8 mouse cellular contexts compared by ENCODE assay signal in the genomic region with DNA sequence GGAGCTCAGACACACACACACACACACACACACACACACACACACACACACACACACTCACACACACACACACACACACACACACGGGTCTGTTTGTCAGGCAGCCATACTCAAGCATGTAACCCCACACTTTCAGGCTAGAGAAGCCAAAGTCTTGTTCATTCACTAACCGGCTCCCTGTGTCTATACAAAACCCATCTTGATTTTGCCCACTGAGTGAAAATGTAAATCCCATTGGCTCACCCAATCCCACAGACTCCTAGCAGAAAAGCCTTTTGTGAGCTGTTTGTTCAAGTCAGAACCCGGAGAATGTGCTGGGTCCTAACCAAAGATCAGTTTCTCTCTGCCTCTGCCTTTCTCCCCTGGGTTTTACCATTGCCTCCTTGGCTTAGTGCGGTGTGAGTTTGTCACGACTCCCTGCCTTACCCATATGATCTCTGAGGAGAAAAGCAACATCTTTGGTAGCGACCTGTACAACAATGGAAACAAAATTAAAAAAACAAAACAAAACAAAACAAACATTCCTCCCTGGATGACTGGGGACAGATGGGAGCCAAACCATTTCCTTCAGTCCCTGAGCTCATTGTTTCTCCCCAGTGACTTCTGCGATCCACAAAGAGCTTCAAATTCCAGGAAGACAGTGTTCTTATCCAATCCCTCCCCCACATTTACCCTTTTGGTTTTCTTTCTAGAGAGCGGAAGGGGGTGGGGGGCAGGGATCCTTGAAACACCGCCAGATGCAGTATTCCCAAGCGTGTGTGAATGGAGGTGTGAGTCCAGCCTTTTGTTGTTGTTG. TPM values are rescaled to one million over a fixed set of nuclear protein-coding genes. Genes with fewer than 3 reads are reported as not detected.
DNase-seq lines count a peak whose midpoint lies in the region; ATAC-seq and TF ChIP-seq lines count a peak whose summit lies in the region.

No protein-coding gene starts in this region.

- H3K36me3 ChIP-seq in forebrain, embryonic 16.5 days (ENCODE audit: control insufficient read depth, insufficient read depth), result no peaks in the 10 kb centered on the region
- H3K36me3 ChIP-seq in intestine, postnatal 0 days (ENCODE audit: control insufficient read depth, insufficient read depth), result no peaks in the 10 kb centered on the region
- H3K36me3 ChIP-seq in midbrain, embryonic 14.5 days (ENCODE audit: control insufficient read depth, insufficient read depth, low read length), result no peaks in the 10 kb centered on the region

- WGBS in forebrain, embryonic 16.5 days, result 4% methylated on average over 10 of the region's 10 CpGs
- WGBS in intestine, postnatal 0 days, result 32% methylated on average over 10 of the region's 10 CpGs
- 4% methylated on average over 10 of the region's 10 CpGs for WGBS in midbrain, embryonic 14.5 days

- peaks cover 3% of the 10 kb centered on the region; the same call in 1 of the 2 replicates for H3K4me1 ChIP-seq in brown adipose tissue, adult 24 weeks (ENCODE audit: control insufficient read depth, insufficient read depth, insufficient read length, low read length)
- H3K4me1 ChIP-seq in forebrain, embryonic 16.5 days (replicated peaks; ENCODE audit: control insufficient read depth, insufficient read depth, low read length), result peaks cover 9% of the 10 kb centered on the region
- no peaks in the 10 kb centered on the region for H3K4me1 ChIP-seq in intestine, postnatal 0 days (replicated peaks; ENCODE audit: control insufficient read depth, insufficient read depth, low read length)
- H3K4me1 ChIP-seq in midbrain, embryonic 14.5 days (ENCODE audit: control insufficient read depth, insufficient read depth, low read length), result 0 out of 2 replicates have a peak, but pooled peaks cover 8% of the 10 kb centered on the region

- 0 out of 2 replicates have a peak, but pooled peaks have one; percentile 5 for ATAC-seq in forebrain, embryonic 16.5 days
- ATAC-seq in intestine, postnatal 0 days, result no peak
- no peak for ATAC-seq in midbrain, embryonic 14.5 days (ENCODE audit: low FRiP score, low TSS enrichment)

- no peaks in the 10 kb centered on the region for H3K27me3 ChIP-seq in forebrain, embryonic 16.5 days (replicated peaks; ENCODE audit: control insufficient read depth, insufficient read depth, low read length)
- H3K27me3 ChIP-seq in intestine, postnatal 0 days (replicated peaks; ENCODE audit: control insufficient read depth, insufficient read depth, low read length), result no peaks in the 10 kb centered on the region
- H3K27me3 ChIP-seq in midbrain, embryonic 14.5 days (ENCODE audit: control insufficient read depth, insufficient read depth, low read length), result no peaks in the 10 kb centered on the region

- H3K9ac ChIP-seq in forebrain, embryonic 16.5 days (replicated peaks; ENCODE audit: low read depth, low read length), result 0 out of 2 replicates have a peak overlapping the region, but pooled peaks have one; percentile 11
- no peak overlapping the region for H3K9ac ChIP-seq in intestine, postnatal 0 days (ENCODE audit: low read depth, low read length)
- no peak overlapping the region for H3K9ac ChIP-seq in midbrain, embryonic 14.5 days (replicated peaks; ENCODE audit: low read length)

- H3K27ac ChIP-seq in brown adipose tissue, adult 24 weeks (replicated peaks; ENCODE audit: low read depth, low read length), result 0 out of 2 replicates have a peak overlapping the region, but pooled peaks have one; percentile 0
- H3K27ac ChIP-seq in forebrain, embryonic 16.5 days (ENCODE audit: low read length), result peak overlapping the region; percentile 69
- no peak overlapping the region for H3K27ac ChIP-seq in intestine, postnatal 0 days (ENCODE audit: low read depth, low read length)
- H3K27ac ChIP-seq in midbrain, embryonic 14.5 days (replicated peaks; ENCODE audit: low read depth, low read length), result no peak overlapping the region

- peak; percentile 53 for DNase-seq in midbrain, embryonic 14.5 days
- DNase-seq in spleen, adult 18-20 months, result no peak
- no peak for DNase-seq in adrenal gland, adult 18-20 months (ENCODE audit: low spot score in 2 of 2)
- no peak for DNase-seq in gastrocnemius, postnatal 4 days (ENCODE audit: low spot score in 2 of 2)
- DNase-seq in cerebellum, postnatal 36 days, result no peak

- peak overlapping the region; percentile 2; the same call in 1 of the 2 replicates for H3K4me3 ChIP-seq in brown adipose tissue, adult 24 weeks (ENCODE audit: insufficient read depth, low read depth, low read length)
- H3K4me3 ChIP-seq in forebrain, embryonic 16.5 days (replicated peaks; ENCODE audit: low read length), result 0 out of 2 replicates have a peak overlapping the region, but pooled peaks have one; percentile 0
- H3K4me3 ChIP-seq in intestine, postnatal 0 days (ENCODE audit: low read depth, low read length), result no peak overlapping the region
- no peak overlapping the region for H3K4me3 ChIP-seq in midbrain, embryonic 14.5 days (replicated peaks; ENCODE audit: low read depth, low read length)

- peak overlapping the region; percentile 30 for H3K4me2 ChIP-seq in forebrain, embryonic 16.5 days (ENCODE audit: low read length)
- H3K4me2 ChIP-seq in intestine, postnatal 0 days (replicated peaks; ENCODE audit: low read depth), result peak overlapping the region; percentile 32; the same call in 1 of the 2 replicates
- H3K4me2 ChIP-seq in midbrain, embryonic 14.5 days (ENCODE audit: low read length), result peak overlapping the region; percentile 37

- no peak for TF ChIP-seq CTCF in intestine, postnatal 0 days (IDR thresholded peaks at IDR 0.05; ENCODE audit: low read depth)

- no peaks in the 10 kb centered on the region for H3K9me3 ChIP-seq in forebrain, embryonic 16.5 days (ENCODE audit: control insufficient read depth, low read length)
- no peaks in the 10 kb centered on the region for H3K9me3 ChIP-seq in intestine, postnatal 0 days (ENCODE audit: control insufficient read depth)
- H3K9me3 ChIP-seq in midbrain, embryonic 14.5 days (ENCODE audit: control insufficient read depth, low read length), result no peaks in the 10 kb centered on the region

RNA-seq across cellular contexts. Expression of a gene that starts 35.6 kb away (rescaled TPM):
- polyA plus RNA-seq in brown adipose tissue, adult 24 weeks (2012; ENCODE audit: insufficient read depth, insufficient read length, missing spikeins), result 0.32 TPM in 1 of 2 replicates, not detected in the other
- polyA plus RNA-seq in forebrain, embryonic 16.5 days (2015; fragmentation: Nextera tagmentation; extraction: Ambion mirVana), result 7.2 and 8.7 TPM in 2 replicates
- 2.2 and 2.4 TPM in 2 replicates for polyA plus RNA-seq in intestine, postnatal 0 days (2015; fragmentation: Nextera tagmentation; extraction: Ambion mirVana)
- 12.4 TPM in 2 replicates for polyA plus RNA-seq in midbrain, embryonic 14.5 days (2014; fragmentation: Nextera tagmentation; extraction: Ambion mirVana)
- total RNA-seq in adrenal gland, adult 18-20 months (2021), result 1 to 10 TPM in 1 of 2 experiments, under 1 TPM in 1; 0.89 to 2.8 TPM
- total RNA-seq in gastrocnemius, postnatal 4 days (2021), result under 1 TPM; 0.34 to 0.41 TPM

RNA-seq across cellular contexts. Expression of a gene that starts 43.3 kb away (rescaled TPM):
- 21.4 and 23.4 TPM in 2 replicates for polyA plus RNA-seq in brown adipose tissue, adult 24 weeks (2012; ENCODE audit: insufficient read depth, insufficient read length, missing spikeins)
- polyA plus RNA-seq in forebrain, embryonic 16.5 days (2015; fragmentation: Nextera tagmentation; extraction: Ambion mirVana), result 15.7 and 16.4 TPM in 2 replicates
- 11.0 and 12.4 TPM in 2 replicates for polyA plus RNA-seq in intestine, postnatal 0 days (2015; fragmentation: Nextera tagmentation; extraction: Ambion mirVana)
- 9.0 and 16.5 TPM in 2 replicates for polyA plus RNA-seq in midbrain, embryonic 14.5 days (2014; fragmentation: Nextera tagmentation; extraction: Ambion mirVana)
- total RNA-seq in adrenal gland, adult 18-20 months (2021), result 10 to 100 TPM; 56.9 to 59.2 TPM
- 10 to 100 TPM; 56.4 to 66.9 TPM for total RNA-seq in gastrocnemius, postnatal 4 days (2021)

Comparison
In these comparisons a context has a peak if more than half of its experiments do, and no peak if none do; other contexts are left out.
1. H3K27ac ChIP-seq: peak in brown adipose tissue, adult 24 weeks (single experiment) and forebrain, embryonic 16.5 days (single experiment); none in intestine, postnatal 0 days (single experiment) and midbrain, embryonic 14.5 days (single experiment).
2. H3K4me3 ChIP-seq: peak in brown adipose tissue, adult 24 weeks (single experiment) and forebrain, embryonic 16.5 days (single experiment); none in intestine, postnatal 0 days (single experiment) and midbrain, embryonic 14.5 days (single experiment).
3. Peak in every context shown above with its lines, with median percentiles within 50 percentile points of each other: H3K4me2 ChIP-seq.